Mouse (Mus musculus) adrenal gland, adult (tissue): ENCODE measurements around the gene Gm21863.
"Not testable (repeated sequence)": the region's sequence is repeated elsewhere in the genome, so short reads cannot be mapped to it uniquely, and the experiment has no call there.

Source experiments
- DNase-seq, 2 experiments: peaks; one replicate each; pipeline ENCODE4 v3.0.0; 2022 to 2023; ENCODE audit warnings: low spot score in 1 of 2; ENCODE audit not compliant: inconsistent age in 2 of 2

Gm21863 gene

GRCm38 (mm10) chr12:19953869-19954555, at the start of gene Gm21863:
Gene Gm21863 (plus strand): TSS chr12:19954505.
- DNase-seq, result not testable (repeated sequence)

GRCm38 (mm10) chr12:19928049-19928448, 26.3 kb upstream of the Gm21863 start:
- peak in 1 of 2 experiments; percentile 44 for DNase-seq
